Mouse (Mus musculus) urinary bladder, postnatal 14 days (tissue): ENCODE data around the gene Abcc4.

Source experiments
- DNase-seq: peaks from one replicate; pipeline ENCODE4 v3.0.0; 2021; ENCODE audit warnings: low spot score

The Abcc4 gene

DNA sequence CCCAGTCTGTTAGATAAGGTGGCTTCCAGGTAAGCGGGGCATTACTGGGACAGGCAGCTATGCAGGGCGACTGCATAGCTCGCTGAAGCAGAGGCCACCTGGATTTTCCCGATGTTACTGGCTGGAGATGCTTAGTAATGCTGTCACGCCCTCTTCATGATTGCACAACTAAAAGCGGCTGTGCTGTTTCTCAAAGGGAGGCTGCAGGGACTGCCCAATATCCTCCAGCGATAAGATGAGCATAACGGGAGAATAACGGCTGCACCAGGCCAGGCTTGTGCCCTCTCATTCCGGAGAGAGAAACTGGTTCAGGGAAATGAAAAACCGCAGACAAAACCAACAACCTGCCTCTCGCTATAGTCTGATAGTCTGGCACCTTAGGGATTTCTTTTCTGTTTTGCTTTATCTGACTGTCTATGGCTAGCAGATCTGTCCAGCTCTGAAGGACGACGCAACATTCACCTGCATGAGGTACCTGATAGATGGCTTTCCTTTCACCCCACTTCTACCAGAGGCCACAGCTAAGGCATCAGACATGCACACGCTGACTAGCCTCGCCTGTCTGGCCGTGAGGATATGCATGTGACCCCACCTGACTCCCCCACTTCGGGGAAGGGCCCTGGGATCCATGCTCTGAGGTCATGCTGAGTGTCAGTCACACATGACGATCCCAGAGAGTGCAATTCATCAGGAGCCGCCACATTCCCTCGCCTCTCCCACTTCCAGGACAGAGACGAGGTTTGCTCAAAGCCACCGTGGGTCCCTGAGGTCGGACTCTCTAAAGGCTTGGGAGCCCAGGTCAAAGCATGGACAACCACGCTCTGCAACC, 67.4 kb downstream of the Abcc4 start:
- DNase-seq = peak; percentile 36

DNA sequence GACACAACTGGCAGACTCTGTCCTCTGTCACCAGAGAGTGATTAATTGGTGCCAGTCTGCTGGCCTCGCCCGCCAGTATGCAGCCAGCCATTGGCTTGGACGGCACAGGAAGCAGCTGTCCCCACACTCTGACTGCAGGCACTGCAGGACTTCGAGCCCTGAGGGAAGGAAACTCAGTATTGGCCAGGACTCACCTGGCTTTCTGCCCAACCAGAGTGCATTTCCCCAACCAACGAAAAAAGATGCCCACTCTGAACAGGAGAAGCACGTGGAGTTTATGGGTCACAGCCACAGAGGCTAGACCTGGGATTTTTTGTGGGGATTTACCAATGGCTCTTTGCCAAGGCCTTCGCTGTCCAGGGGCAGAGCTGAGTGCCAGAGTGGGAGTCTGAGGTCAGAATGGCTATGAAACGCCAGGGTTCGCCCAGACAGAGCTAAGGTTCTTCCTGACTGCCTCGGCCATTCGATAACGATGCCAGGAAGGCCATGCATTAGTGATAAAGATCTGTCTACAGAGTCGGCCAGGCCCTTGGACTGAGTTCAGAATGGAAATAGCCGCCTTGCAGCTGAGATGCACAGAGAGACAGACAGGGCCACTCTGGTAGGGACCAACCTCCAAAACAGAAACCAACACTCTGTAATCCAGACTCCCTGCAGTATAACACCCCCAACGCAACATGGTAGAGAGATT, 70.4 kb downstream of the Abcc4 start:
- peak; percentile 62 for DNase-seq

DNA sequence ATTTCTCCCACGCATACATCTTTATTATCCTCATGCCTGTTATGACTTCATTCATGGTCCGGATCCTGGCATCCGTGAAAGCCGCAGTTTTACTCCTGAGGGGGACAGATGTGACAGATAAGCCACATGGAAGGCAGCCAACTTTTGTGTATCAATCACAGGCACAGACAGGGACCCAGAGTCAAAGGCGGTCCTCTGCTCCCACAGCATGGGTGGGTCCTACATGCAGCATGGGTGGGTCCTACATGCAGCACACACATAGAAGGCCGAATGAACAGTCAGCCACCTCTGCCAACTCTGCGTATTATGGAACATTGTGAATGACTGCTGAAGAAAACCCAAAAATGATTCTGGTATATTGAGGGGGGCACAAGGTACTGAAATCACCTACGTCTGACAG, 76.4 kb downstream of the Abcc4 start:
- no peak for DNase-seq

DNA sequence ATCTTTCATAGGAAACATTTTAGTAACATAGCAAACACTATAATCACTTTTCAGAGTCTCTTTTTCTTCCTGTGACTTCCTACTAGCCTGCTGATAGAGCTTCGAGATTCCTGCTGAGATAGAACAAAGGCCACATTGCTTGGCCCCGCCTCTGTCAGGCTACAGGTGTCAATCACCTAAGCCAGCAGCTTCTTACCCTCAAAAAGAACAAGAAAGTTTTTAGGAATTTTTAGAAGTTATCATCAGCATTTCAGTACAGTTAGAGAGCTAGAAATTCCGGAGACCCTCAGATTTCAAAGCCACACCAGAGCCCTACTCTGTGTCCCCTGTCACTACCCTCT, 84.6 kb downstream of the Abcc4 start:
- DNase-seq = no peak

DNA sequence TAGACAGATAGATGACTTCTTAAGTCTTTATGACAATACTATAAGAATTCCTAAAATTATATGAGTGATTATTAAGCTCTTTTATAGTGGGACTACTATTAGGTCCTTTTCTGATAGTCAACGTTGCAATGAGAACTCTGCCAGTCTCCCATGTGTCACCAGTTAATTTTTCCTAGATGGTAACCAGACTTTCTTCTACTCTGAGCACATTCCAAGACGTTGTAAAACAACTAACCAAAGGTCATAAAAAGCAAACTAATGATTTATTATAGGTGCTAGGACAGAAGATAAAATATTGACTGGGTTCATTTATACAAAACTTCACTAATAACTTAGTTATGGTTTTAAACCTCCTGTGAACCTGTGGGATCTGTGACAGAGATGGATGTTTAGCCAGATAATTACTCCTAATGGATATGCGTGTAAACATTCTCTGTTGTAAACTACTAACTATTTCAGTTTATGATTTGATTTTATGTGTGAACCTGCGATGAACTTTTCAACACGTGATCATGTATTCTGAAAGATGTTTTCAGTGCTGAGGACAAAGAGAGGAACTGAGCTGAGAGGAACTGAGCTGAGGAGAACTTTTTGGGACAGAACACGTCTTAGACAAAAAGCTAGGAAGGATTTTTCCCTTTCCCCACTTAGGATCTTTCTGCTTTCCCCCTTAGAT, 85.1 kb downstream of the Abcc4 start:
- DNase-seq = no peak

DNA sequence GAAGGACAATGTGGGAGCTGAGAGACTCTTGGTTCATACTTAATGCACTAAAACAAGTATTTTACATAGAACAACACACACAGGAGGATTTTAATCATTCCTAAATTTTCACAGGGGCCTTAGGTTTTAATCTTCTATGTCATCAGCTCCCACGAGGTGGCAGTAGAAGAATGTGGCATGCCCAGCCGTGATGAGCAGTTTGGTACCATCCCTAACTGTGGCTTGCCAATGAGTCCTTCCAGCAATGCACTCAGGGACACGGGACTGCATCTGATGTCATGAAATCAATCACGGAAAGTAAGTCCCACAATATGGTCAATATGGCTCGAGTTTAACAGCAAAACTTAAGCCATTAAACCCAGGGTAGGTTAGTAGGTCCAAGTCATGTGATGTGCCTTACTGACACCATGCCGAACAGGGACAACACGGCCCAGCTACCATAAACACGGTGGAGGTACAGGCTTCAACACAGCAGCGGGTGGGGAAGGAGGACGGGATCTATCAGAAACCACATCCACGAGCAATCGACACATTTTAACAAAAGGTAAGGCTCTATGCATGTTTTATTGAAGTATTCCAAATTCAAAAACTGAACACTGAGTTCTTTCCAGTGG, 89.2 kb downstream of the Abcc4 start:
- peak; percentile 51 for DNase-seq

DNA sequence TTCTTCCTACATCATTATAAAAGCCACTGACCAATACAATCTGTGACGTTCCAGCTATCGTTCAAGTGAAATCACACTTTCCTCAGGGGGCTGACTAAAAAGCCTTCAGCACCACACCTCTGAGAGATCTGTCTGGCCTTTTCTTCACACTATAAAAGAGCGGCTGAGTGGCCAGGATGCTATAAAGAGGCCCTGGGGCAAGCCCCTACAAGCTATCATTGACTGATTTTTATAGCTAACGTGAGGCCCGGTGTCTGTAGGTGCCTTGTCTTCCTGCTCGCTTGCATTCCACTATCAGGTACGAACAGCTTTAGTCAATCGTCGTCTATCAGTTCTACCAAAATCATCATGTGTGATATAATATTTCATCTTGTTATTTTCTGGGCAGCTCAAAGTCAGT, 92.3 kb downstream of the Abcc4 start:
- no peak for DNase-seq

DNA sequence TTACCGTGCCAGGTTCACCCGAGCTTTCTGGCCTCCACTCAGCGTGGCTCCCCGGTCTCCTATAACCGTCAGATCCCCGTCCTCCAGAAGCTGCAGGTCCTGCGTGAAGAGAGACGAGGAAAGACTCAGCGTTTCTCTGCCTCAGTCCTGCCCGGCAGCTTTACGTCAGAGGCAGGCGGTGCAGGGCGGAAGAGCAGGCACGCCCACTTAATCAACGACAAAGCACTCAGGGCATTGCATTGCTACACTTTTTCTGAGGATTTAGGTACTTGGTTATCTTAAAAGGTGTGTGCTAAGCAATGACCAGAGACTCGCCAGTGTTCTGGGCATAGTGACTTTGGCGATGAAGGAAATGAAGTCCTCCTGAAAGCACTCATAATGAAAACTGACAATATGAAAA, 94.3 kb downstream of the Abcc4 start:
- DNase-seq = no peak

DNA sequence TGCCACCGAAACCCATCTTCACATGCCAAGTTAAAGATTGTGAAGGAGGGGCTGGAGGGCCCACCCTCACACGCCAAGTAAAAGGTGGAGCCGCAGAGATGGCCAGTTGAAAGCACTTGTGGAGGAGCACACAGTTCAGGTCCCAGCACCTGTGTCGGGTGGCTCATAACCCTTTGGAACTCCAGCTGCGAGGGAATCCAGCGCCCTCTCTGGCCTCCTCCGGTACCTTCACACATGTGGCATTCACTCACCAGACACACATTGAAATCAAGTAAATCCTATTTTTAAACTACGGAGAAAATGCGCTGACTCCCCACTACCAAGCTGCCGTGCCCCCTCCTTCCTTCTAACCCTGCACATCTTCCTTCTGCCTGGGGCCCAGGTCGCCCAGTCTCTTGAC, 95.2 kb downstream of the Abcc4 start:
- DNase-seq = no peak

DNA sequence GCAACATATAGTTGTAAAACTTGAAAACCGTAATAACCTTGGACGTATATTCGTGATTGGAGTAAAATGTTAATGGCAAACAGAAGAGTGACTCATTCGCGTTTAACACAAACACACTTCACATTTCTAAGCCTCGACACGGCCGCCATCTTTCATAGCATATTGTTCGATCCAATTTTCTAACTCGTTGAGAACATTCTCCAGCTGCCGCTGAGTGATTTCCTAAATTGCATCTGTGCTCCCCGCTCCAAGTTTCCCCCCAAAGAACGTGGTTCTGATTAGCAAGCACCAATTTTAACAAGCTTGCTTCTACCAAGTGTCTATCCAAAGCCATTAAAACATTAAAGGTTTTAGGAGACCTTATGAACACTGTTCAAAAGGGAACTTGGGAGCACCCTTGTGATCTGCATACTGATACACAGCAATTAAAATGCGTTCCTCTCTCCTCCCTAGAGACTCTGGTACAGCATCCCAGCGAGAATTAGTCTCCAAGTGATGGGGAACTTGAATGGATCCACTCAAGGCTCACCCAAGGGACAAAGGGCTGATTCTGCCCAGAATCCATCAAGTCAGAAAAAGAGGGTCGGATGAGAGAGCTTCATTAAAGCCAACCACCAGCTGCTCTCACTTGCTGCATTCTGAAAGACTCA, 97.1 kb downstream of the Abcc4 start:
- no peak for DNase-seq

DNA sequence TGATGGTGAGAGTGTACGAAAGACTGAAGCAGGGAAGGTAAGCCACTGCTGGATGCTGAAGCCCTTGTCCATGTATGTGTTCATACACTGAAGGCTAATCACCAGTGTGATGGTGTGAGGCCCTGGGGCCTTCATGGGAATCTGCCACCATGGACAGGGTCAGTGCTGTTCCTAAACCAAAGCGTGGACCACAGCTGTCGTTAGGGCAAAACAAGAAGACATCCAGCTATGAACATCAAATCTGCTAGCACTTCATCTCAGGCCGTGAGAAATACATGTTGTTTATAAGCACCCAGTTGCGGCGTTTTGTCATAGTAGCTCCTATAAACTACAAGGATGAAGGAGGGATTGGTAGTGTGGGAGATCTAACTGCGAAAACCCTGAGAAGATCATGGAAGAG, 97.7 kb downstream of the Abcc4 start:
- DNase-seq = no peak

DNA sequence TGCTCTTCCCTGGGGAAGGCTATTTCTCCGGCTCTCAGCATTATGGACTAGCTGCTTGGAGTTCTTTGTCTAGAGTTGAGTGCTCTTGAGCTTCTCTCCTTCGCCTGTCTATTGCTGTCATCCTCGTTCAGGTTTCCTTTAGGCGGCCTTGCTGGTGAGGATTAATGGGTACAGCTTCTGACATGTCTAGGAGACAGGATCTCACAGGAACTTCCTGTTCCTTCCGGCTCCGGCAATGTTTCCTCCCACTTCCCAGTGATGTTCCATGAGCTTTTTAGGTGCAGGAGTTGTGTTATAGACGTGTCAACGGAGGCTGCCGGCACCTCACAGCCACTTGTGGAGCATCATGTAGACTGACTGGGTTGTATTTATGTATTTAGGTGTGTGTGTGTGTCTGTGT, 99.5 kb downstream of the Abcc4 start:
- no peak for DNase-seq

DNA sequence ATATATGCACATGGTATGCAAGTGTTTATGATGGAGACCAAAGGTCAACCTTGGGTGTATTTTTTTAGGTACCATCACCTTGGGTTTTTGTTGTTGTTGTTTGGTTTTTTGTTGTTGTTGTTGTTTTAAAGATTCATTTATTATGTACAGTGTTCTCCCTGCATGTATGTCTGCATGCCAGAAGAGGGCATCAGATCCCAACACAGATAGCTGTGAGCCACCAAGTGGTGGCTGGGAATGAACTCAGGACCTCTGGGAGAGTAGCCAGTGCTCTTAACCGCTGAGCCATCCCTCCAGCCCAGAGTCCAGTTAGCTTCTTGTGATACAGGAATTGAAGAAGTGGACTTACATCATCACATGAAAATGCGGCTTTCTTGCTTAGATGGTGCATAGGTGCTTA, 101.1 kb downstream of the Abcc4 start:
- no peak for DNase-seq

DNA sequence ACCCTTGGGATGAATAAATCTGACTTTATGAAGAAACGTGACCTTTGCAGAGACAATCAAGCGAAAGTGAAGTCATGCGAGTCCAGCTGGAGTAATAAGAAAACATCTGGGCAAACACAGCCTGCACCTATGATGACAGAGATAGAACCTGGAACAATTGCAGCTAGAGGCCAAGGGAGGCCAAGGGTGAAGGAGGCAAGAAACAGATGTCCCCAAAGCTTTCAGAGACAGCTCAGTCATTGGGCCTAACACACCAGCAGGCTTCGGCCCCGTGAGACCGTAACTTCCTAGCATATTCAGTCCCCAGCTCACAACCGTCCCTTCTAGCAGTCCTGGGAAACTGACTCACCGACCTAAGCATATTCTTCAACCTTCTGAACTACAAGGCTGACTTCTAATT, 104.0 kb downstream of the Abcc4 start:
- DNase-seq = no peak

DNA sequence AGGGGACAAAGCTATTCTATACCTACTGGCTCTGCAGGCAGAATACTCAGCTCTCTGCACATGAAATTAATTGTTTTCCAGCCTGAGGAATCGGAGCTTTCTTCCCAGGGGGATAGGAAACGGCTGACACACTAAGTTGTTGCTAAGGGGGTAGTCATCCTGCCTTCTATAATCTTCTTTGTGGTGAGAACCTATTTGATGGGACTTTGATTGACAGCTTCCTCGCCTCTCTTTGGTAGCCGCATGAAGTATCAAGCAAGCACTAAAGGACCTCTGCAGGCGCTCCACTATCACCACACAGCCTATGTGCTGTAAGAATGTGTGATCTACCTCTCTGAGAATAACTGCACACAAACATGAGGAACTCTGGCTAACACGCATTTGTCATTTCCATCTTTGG, 105.3 kb downstream of the Abcc4 start:
- no peak for DNase-seq

DNA sequence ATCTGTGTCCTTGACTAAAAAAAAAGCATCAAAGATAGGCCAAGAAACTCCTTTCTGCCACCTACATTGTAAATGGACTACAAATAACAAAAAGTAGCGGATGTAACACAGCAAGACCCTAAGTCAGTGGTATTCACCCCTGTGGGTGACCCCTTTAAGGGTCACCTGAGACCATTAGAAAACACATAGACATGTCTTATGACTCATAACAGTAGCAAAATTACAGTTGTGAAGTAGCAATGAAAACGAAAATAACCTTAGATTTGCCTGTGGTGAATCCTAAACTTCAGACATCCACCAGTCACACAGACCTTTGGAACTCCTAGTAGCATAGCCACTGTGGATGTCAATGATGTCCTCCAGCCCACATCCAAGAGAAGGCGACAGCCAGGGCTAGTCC, 107.3 kb downstream of the Abcc4 start:
- no peak for DNase-seq

DNA sequence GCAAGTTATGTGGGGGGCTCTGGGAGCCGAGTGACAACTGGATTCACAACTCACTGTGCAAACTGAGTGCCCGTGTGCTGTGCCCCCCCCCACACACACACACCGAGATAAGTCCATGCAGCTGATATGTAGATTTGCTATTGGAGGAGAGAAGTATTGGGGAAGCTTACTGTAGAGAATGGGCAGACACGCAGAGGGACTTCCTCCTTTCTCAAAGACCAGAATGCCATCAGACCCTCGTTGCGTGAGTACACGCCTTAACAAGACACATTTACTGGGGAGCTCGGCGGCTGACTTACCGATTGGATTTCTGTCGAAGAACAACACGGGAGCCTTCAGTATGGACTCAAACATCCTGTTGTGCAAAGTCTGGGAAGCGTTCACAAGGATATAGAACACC, 111.6 kb downstream of the Abcc4 start:
- DNase-seq = no peak

DNA sequence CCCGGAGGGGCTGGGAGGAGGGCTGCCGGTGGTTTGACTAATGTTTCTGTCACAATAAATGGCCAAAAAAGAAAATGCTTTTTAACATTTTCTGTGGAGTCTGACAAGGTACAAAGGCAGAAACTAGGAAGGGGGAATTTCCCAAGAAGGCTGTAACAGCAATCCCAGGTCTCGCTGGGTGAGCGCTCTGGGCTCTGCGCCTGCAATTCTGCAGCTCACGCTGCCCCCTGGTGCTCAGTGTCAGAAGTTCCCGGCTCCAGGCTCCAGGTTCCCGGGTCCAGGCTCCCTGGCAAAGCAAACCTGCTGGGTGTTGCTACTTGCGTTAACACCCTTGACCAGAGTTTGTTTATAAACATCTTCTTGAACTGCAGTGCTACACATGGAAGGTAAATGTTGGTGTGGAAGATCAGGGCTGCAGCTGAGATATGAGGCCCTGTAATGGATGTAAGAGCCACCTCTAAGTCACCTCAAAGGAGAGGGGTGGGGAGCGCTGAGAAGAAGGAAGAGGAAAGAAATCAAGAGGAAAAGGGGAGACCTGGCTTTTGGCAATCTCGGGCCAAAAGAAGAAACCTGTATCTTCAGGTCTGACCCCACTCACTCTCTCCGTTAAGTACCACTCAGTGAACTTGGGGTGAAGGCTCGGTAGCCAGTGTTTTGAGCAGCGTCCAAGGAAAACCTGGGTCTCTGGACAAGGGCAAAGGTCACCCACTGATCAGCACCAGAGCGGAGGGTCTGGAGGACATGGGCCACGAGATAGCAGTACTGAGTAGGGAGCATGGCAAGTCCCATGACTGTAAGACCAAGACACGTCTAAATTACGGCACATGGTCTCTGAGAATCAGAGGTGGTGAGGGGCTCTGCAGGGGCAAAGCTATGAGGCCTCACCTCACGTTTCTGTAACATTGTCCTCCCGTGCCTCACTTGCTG, 114.3 kb downstream of the Abcc4 start:
- peak; percentile 74 for DNase-seq

DNA sequence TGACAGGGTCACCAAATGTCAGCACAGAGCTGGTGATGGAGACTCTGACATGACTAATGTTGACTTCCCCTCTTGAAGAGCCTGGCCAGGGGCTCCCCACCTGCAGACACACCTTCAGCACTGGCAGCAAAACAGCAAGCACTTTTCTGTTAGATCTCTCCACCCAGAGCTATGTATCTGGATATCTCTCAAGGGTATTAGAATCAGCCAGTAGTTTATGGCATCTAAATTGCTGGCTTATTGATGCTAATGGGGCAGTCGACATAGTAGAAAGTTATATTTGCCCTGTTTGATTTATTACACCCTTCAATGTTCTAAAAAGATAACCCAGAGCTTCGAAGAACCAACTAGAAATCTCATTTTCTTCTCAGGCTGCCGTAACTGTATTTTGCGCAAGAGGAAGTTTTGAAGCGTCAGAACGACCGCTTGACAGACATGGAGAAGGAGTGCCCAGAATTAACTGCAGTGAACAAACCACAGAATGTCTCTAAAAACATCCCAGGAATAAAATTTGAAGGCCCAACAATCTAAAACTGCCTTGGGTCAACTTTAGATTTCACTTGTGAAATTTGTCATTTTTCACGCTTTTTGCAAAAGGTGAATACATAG, 123.6 kb downstream of the Abcc4 start:
- DNase-seq = no peak

DNA sequence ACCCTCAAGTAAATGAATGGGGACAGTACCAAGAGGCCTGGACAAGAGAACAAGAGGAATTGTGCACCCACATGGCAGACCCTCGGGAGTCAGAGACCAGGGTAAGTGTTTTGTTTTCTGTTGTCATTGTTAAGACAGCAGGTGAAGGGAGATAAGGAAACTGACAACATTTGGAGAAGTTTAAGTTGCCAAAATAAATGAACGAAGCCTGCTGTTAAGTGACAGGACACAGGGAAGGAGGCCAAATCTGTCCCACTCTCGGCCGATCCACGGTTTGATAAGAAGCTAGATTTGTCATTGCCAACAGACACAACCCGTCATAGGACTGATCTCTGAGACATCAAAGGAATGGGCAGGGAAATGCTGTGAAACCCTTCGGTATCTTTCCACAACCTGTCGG, 124.3 kb downstream of the Abcc4 start:
- no peak for DNase-seq
